ENCODE assay signal across 9 mouse cellular contexts in the genomic region with DNA sequence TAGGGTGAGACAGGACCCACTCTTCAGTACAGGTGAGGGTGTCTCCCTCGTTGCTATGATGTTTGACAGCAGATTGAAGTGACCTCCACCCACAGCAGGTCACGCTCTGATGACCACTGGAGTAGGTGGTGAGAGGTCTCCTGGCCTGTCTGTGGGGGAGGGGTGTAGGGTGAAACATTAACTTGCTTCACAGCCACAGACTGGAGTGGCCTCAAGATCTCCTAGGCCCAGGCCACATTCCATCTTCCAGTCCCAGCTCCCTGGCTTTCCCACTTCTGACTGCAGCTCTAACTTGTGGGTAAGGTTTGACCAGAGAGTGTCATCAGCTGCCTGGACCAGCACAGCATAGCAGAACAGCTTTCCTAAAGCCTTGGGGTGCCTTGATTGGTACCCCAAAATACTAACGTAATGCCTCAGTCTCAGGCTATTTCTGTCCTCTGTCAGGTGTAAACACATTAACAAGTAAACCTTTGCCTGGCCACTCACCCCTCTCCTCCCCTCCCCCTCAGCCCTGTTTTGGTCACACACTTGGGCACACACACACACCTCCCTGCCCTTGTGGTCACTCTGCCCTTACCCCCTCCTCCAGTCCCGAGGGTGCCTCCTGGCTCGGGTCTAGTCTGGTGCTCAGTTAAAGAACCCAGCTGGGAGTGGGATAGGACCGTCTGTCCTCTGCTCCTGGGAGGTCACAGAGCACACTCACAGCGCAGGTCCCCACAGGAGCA. TPM values are rescaled to one million over a fixed set of nuclear protein-coding genes. Genes with fewer than 3 reads are reported as not detected.
DNase-seq lines count a peak whose midpoint lies in the region; ATAC-seq and TF ChIP-seq lines count a peak whose summit lies in the region.
"Had no signal": no experiment of that assay in that cellular context is flagged by ENCODE, and none has a peak within 500 bp of the region (broad histone marks: within the 10 kb centered on the region; RNA-seq: fewer than 3 reads in every experiment).

A gene (plus strand): TSS at position 235 of the 725 bp plus-strand sequence.

- H3K27me3 ChIP-seq in erythroblast, embryonic 14.5 days (ENCODE audit: control insufficient read depth): peaks cover 27% of the 10 kb centered on the region
- H3K27me3 ChIP-seq in CH12.LX (replicated peaks): peaks cover 4% of the 10 kb centered on the region
- H3K27me3 ChIP-seq in kidney, embryonic 16.5 days (ENCODE audit: insufficient read depth, low read length): peaks cover 4% of the 10 kb centered on the region; the same call in 1 of the 2 replicates

- H3K36me3 ChIP-seq in erythroblast, embryonic 14.5 days (ENCODE audit: control insufficient read depth): no peaks in the 10 kb centered on the region
- no peaks in the 10 kb centered on the region for H3K36me3 ChIP-seq in CH12.LX (replicated peaks in 1 of 2; ENCODE audit: control insufficient read depth in 1 of 2, insufficient read depth in 1 of 2, low read length in 1 of 2)
- no peaks in the 10 kb centered on the region for H3K36me3 ChIP-seq in kidney, embryonic 16.5 days (ENCODE audit: insufficient read depth, low read length)

- dilution Hi-C loops in CH12.LX (cut with MboI; ENCODE audit: extremely low pct_ligation_motif_present, extremely low pct_unique_long_range_greater_than_20kb, low sequenced_read_pairs): no loop called here

- no peak within 1 kb of the TSS for H3K4me2 ChIP-seq in CH12.LX (ENCODE audit: insufficient read depth, low read depth, poor library complexity, severe bottlenecking)
- peak within 1 kb of the TSS; percentile 37 for H3K4me2 ChIP-seq in kidney, embryonic 16.5 days (replicated peaks; ENCODE audit: low read depth, low read length)

- no peak within 1 kb of the TSS for H3K27ac ChIP-seq in CH12.LX (ENCODE audit: insufficient read depth, low read depth)
- peak within 1 kb of the TSS; percentile 94 for H3K27ac ChIP-seq in kidney, embryonic 16.5 days (ENCODE audit: low read length)
- H3K27ac ChIP-seq in layer of hippocampus, adult 2 months: no peak within 1 kb of the TSS
- H3K27ac ChIP-seq: left cerebral cortex, adult 2 months had no signal

- H3K4me1 ChIP-seq in erythroblast, embryonic 14.5 days (ENCODE audit: control insufficient read depth): peaks cover 2% of the 10 kb centered on the region
- peaks cover 6 to 30% of the 10 kb centered on the region in 2 experiments; a peak in 3 of 4 replicates for H3K4me1 ChIP-seq in CH12.LX (ENCODE audit: control insufficient read depth in 1 of 2, insufficient read depth in 2 of 2)
- H3K4me1 ChIP-seq in kidney, embryonic 16.5 days (ENCODE audit: insufficient read depth, low read length): peaks cover 18% of the 10 kb centered on the region

- ATAC-seq in erythroblast, adult 5-6 weeks (replicated peaks; ENCODE audit: low FRiP score, poor library complexity, severe bottlenecking): no peak
- ATAC-seq in kidney, embryonic 16.5 days (ENCODE audit: low FRiP score, low TSS enrichment): peak; percentile 91

- H3K9me3 ChIP-seq in erythroblast, embryonic 14.5 days (ENCODE audit: control insufficient read depth, low read length): no peaks in the 10 kb centered on the region
- H3K9me3 ChIP-seq in CH12.LX (replicated peaks; ENCODE audit: low read length): no peaks in the 10 kb centered on the region
- H3K9me3 ChIP-seq in kidney, embryonic 16.5 days (ENCODE audit: low read length): no peaks in the 10 kb centered on the region

- no peak for TF ChIP-seq POLR2A in CH12.LX (IDR thresholded peaks at IDR 0.05; ENCODE audit: low read depth, low read length)

- 32% methylated on average over 7 of the region's 7 CpGs for WGBS in kidney, embryonic 16.5 days

- TF ChIP-seq EP300 in CH12.LX (IDR thresholded peaks at IDR 0.05; ENCODE audit: low read length): no peak

- no peak for TF ChIP-seq RAD21 in CH12.LX (IDR thresholded peaks at IDR 0.05; ENCODE audit: low read depth, low read length)

- DNase-seq in CH12.LX (ENCODE audit: extremely low read depth): no peak
- peak; percentile 78 to 87 for DNase-seq in lung, adult 18-20 months
- no peak for DNase-seq in layer of hippocampus, adult 2 months (ENCODE audit: low spot score in 2 of 2)
- no peak for DNase-seq in layer of hippocampus, adult 9-11 months
- DNase-seq in c-Kit-positive CD71-positive TER-119-positive erythroid progenitor cells, embryonic 14.5 days (ENCODE audit: low spot score): no peak

- in situ Hi-C loops in CH12.LX (cut with MboI; ENCODE audit: low pct_ligation_motif_present, low pct_unique_long_range_greater_than_20kb, low sequenced_read_pairs): no loop called here

- no peaks in the 10 kb centered on the region for H3K79me2 ChIP-seq in CH12.LX (replicated peaks; ENCODE audit: control insufficient read depth, extremely low read depth, insufficient read depth, poor library complexity, severe bottlenecking)

- no peak within 1 kb of the TSS for H3K9ac ChIP-seq in CH12.LX (ENCODE audit: insufficient read depth, low read depth)
- peak within 1 kb of the TSS; percentile 55 for H3K9ac ChIP-seq in kidney, embryonic 16.5 days (replicated peaks; ENCODE audit: low read length)

- H3K4me3 ChIP-seq in erythroblast, embryonic 14.5 days (replicated peaks): peak within 1 kb of the TSS; percentile 34
- H3K4me3 ChIP-seq in CH12.LX (replicated peaks in 1 of 3; ENCODE audit: low read depth in 2 of 3, low read length in 2 of 3, poor library complexity in 1 of 3): no peak within 1 kb of the TSS
- peak within 1 kb of the TSS; percentile 19 for H3K4me3 ChIP-seq in kidney, embryonic 16.5 days (ENCODE audit: low read length)
- H3K4me3 ChIP-seq in layer of hippocampus, adult 2 months: no peak within 1 kb of the TSS
- H3K4me3 ChIP-seq: left cerebral cortex, adult 2 months had no signal

- TF ChIP-seq CTCF in CH12.LX (conservative IDR thresholded peaks at IDR 0.05 in 1 of 2, IDR thresholded peaks at IDR 0.05 in 1 of 2; ENCODE audit: low read depth in 2 of 2, low read length in 2 of 2): no peak
- no peak for TF ChIP-seq CTCF in layer of hippocampus, adult 2 months (conservative IDR thresholded peaks at IDR 0.05)

TF ChIP-seq in CH12.LX, 34 proteins besides CTCF, POLR2A, EP300 and RAD21:
- TF ChIP-seq MAX (IDR thresholded peaks at IDR 0.05; ENCODE audit: low read length): no peak
- 0 out of 2 replicates have a peak, but pooled peaks have one; percentile 26 for TF ChIP-seq CHD2 (IDR thresholded peaks at IDR 0.05; ENCODE audit: low read length)
- TF ChIP-seq PAX5 (IDR thresholded peaks at IDR 0.05; ENCODE audit: low read length): 0 out of 2 replicates have a peak, but pooled peaks have one; percentile 41
- TF ChIP-seq TCF12 (IDR thresholded peaks at IDR 0.05; ENCODE audit: low read depth, low read length): no peak
- TF ChIP-seq ZKSCAN1 (IDR thresholded peaks at IDR 0.05; ENCODE audit: borderline replicate concordance, low read depth, low read length): no peak
- TF ChIP-seq MEF2A (IDR thresholded peaks at IDR 0.05; ENCODE audit: borderline replicate concordance, low read depth, low read length): no peak

RNA-seq across cellular contexts. Expression of the gene that starts here (rescaled TPM):
- 0.02 TPM in 1 of 2 replicates, not detected in the other for polyA plus RNA-seq in erythroblast, embryonic 14.5 days (2012)
- total RNA-seq in erythroblast, adult 5-6 weeks (2015; ENCODE audit: low replicate concordance): not detected in 2 replicates
- total RNA-seq in erythroblast, adult 5-6 weeks (2017; ENCODE audit: low replicate concordance): not detected in 2 replicates
- total RNA-seq in CH12.LX (2012; rRNA removed) (3.8 and 4.7 TPM in 2 replicates), CH12.LX (2014; rRNA removed) (2.3 and 3.1 TPM in 2 replicates)
- polyA plus RNA-seq in CH12.LX (2012; ENCODE audit: insufficient read length, low read depth): 6.5 TPM in 2 replicates
- polyA plus RNA-seq in kidney, embryonic 16.5 days (2015; fragmentation: Nextera tagmentation; extraction: Ambion mirVana): 8.8 and 11.6 TPM in 2 replicates
- total RNA-seq in layer of hippocampus, adult 2 months (2021): 1 to 10 TPM; 1.4 to 1.5 TPM

Comparison
In these comparisons a context has a peak if more than half of its experiments do, and no peak if none do; other contexts are left out.
1. H3K4me3 ChIP-seq: peak in erythroblast, embryonic 14.5 days (single experiment) and kidney, embryonic 16.5 days (single experiment); none in CH12.LX (0 of 3) and layer of hippocampus, adult 2 months (single experiment).
2. DNase-seq: peak in lung, adult 18-20 months (2 of 2); none in CH12.LX (single experiment), layer of hippocampus, adult 2 months (0 of 2), layer of hippocampus, adult 9-11 months (single experiment) and c-Kit-positive CD71-positive TER-119-positive erythroid progenitor cells, embryonic 14.5 days (single experiment).